Mouse (Mus musculus) forebrain, embryonic 15.5 days (tissue): ENCODE results near the gene Cmas. TPM values are rescaled to one million over a fixed set of nuclear protein-coding genes. Genes with fewer than 3 reads are reported as not detected.

Experiments
- ATAC-seq: fragments of 200-750 bp; cut with Nextera tagmentation; replicated peaks from 2 replicates; pipeline ENCODE4 v1.8.0; 2017; ENCODE audit warnings: mild to moderate bottlenecking, moderate TSS enrichment, moderate library complexity
- H3K27ac ChIP-seq: fragments of 300-500 bp; sonication (generic); replicated peaks from 2 replicates; pipeline ENCODE4 v1.5.1; 2015; ENCODE audit warnings: mild to moderate bottlenecking, inconsistent platforms
- H3K27me3 ChIP-seq: fragments of 300-500 bp; sonication (generic); 2 replicates; pipeline ENCODE4 v1.6.1; 2015; ENCODE audit warnings: inconsistent platforms
- H3K36me3 ChIP-seq: fragments of 300-500 bp; sonication (generic); 2 replicates; pipeline ENCODE4 v1.6.1; 2015; ENCODE audit warnings: mild to moderate bottlenecking, inconsistent platforms
- H3K4me1 ChIP-seq: fragments of 300-500 bp; sonication (generic); 2 replicates; pipeline ENCODE4 v1.6.1; 2015; ENCODE audit warnings: inconsistent platforms
- H3K4me2 ChIP-seq: fragments of 300-500 bp; sonication (generic); replicated peaks from 2 replicates; pipeline ENCODE4 v1.6.1; 2015; ENCODE audit warnings: mild to moderate bottlenecking, inconsistent platforms
- H3K4me3 ChIP-seq: fragments of 300-500 bp; sonication (generic); 2 replicates; pipeline ENCODE4 v1.5.1; 2015; ENCODE audit warnings: mild to moderate bottlenecking, inconsistent platforms
- H3K9ac ChIP-seq: fragments of 300-500 bp; sonication (generic); replicated peaks from 2 replicates; pipeline ENCODE4 v1.6.1; 2015; ENCODE audit warnings: mild to moderate bottlenecking, inconsistent platforms
- H3K9me3 ChIP-seq: fragments of 300-500 bp; sonication (generic); 2 replicates; pipeline ENCODE4 v1.6.1; 2016; ENCODE audit warnings: inconsistent platforms
- WGBS: fragments of 180-500 bp; shearing (Covaris S2); methylation state at CpG from one replicate; pipeline ENCODE4 v1.1.7; 2015; ENCODE audit warnings: mixed read lengths; 5-methylcytosine and 5-hydroxymethylcytosine counted together
- polyA plus RNA-seq: library from polyadenylated mRNA; unstranded; fragments of >200 nt; fragmentation: Nextera tagmentation; extraction: Ambion mirVana; gene quantifications from 2 replicates; pipeline ENCODE4 v1.2.1, GENCODE M21; 2015

The Cmas gene
- polyA plus RNA-seq, 1 experiment from 2014 or later = 160 TPM

GRCm38 (mm10) chr6:142757976-142758375 lies 1.5 kb downstream of the Cmas start:
- peaks cover 24% of the 10 kb centered on the region for H3K4me1 ChIP-seq
- peak overlapping the region; percentile 96 for H3K9ac ChIP-seq
- H3K4me3 ChIP-seq = peak overlapping the region; percentile 99
- WGBS = 91% methylated on average over 6 of the region's 6 CpGs
- H3K36me3 ChIP-seq = no peaks in the 10 kb centered on the region
- peaks cover 17% of the 10 kb centered on the region; the same call in 1 of the 2 replicates for H3K27me3 ChIP-seq
- no peaks in the 10 kb centered on the region for H3K9me3 ChIP-seq
- peak overlapping the region; percentile 72 for H3K4me2 ChIP-seq
- no peak for ATAC-seq
- H3K27ac ChIP-seq = no peak overlapping the region

- no peak for ATAC-seq
- Histone ChIP-seq H3K4me1 (peaks cover 24% of the 10 kb centered on the region), H3K4me2 (0 out of 2 replicates have a peak overlapping the region, but pooled peaks have one; percentile 72), H3K4me3 (no peak overlapping the region), H3K9me3 (no peaks in the 10 kb centered on the region), H3K27ac (no peak overlapping the region), H3K27me3 (peaks cover 17% of the 10 kb centered on the region; the same call in 1 of the 2 replicates), H3K9ac (no peak overlapping the region), H3K36me3 (no peaks in the 10 kb centered on the region)
- WGBS = 91% methylated on average over 6 of the region's 6 CpGs
These were observed 2.1 kb downstream of the Cmas start for GRCm38 (mm10) chr6:142758562-142758961.

- no peak overlapping the region for H3K4me3 ChIP-seq
- peaks cover 12% of the 10 kb centered on the region; the same call in 1 of the 2 replicates for H3K27me3 ChIP-seq
- peaks cover 24% of the 10 kb centered on the region for H3K4me1 ChIP-seq
- H3K9me3 ChIP-seq = no peaks in the 10 kb centered on the region
- H3K27ac ChIP-seq = no peak overlapping the region
- H3K36me3 ChIP-seq = peaks cover 8% of the 10 kb centered on the region; the same call in 1 of the 2 replicates
- no peak for ATAC-seq
- WGBS = 95% methylated on average over 2 of the region's 2 CpGs
- H3K4me2 ChIP-seq = no peak overlapping the region
- H3K9ac ChIP-seq = no peak overlapping the region
These were observed 3.1 kb downstream of the Cmas start for GRCm38 (mm10) chr6:142759633-142760032.

- 50% methylated on average over 2 of the region's 2 CpGs for WGBS
- H3K36me3 ChIP-seq = peaks cover 55% of the 10 kb centered on the region
- H3K27ac ChIP-seq = no peak overlapping the region
- H3K4me3 ChIP-seq = no peak overlapping the region
- peaks cover 4% of the 10 kb centered on the region; the same call in 1 of the 2 replicates for H3K4me1 ChIP-seq
- H3K27me3 ChIP-seq = no peaks in the 10 kb centered on the region
- H3K9me3 ChIP-seq = no peaks in the 10 kb centered on the region
- H3K4me2 ChIP-seq = no peak overlapping the region
- ATAC-seq = no peak
- no peak overlapping the region for H3K9ac ChIP-seq
These were observed 8.4 kb downstream of the Cmas start for GRCm38 (mm10) chr6:142764933-142765332.

- H3K4me3 ChIP-seq = no peak overlapping the region
- H3K27ac ChIP-seq = no peak overlapping the region
- no peak for ATAC-seq
- H3K4me2 ChIP-seq = no peak overlapping the region
- H3K27me3 ChIP-seq = no peaks in the 10 kb centered on the region
- H3K9me3 ChIP-seq = no peaks in the 10 kb centered on the region
- H3K36me3 ChIP-seq = peaks cover 73% of the 10 kb centered on the region
- 86% methylated on average over 9 of the region's 9 CpGs for WGBS
- no peak overlapping the region for H3K9ac ChIP-seq
- H3K4me1 ChIP-seq = no peaks in the 10 kb centered on the region
These were observed 10.8 kb downstream of the Cmas start for GRCm38 (mm10) chr6:142767305-142767704.

- Histone ChIP-seq H3K27ac (no peak overlapping the region), H3K9me3 (no peaks in the 10 kb centered on the region), H3K4me1 (no peaks in the 10 kb centered on the region), H3K9ac (no peak overlapping the region), H3K4me2 (no peak overlapping the region), H3K27me3 (no peaks in the 10 kb centered on the region), H3K36me3 (peaks cover 86% of the 10 kb centered on the region), H3K4me3 (no peak overlapping the region)
- no peak for ATAC-seq
- WGBS = 86% methylated on average over 3 of the region's 3 CpGs
These were observed 13.4 kb downstream of the Cmas start for GRCm38 (mm10) chr6:142769896-142770295.

GRCm38 (mm10) chr6:142771643-142772042 lies 15.2 kb downstream of the Cmas start:
- Histone ChIP-seq H3K27ac (no peak overlapping the region), H3K27me3 (no peaks in the 10 kb centered on the region), H3K4me3 (no peak overlapping the region), H3K4me2 (no peak overlapping the region), H3K9ac (no peak overlapping the region), H3K36me3 (peaks cover 72% of the 10 kb centered on the region), H3K4me1 (no peaks in the 10 kb centered on the region), H3K9me3 (no peaks in the 10 kb centered on the region)
- no peak for ATAC-seq
- WGBS = 96% methylated on average over 4 of the region's 4 CpGs

GRCm38 (mm10) chr6:142773566-142773965 lies 17.1 kb downstream of the Cmas start:
- Histone ChIP-seq H3K4me2 (no peak overlapping the region), H3K4me1 (no peaks in the 10 kb centered on the region), H3K36me3 (peaks cover 54% of the 10 kb centered on the region), H3K9ac (no peak overlapping the region), H3K27ac (no peak overlapping the region), H3K27me3 (no peaks in the 10 kb centered on the region), H3K9me3 (no peaks in the 10 kb centered on the region), H3K4me3 (no peak overlapping the region)
- WGBS = 89% methylated on average over 5 of the region's 5 CpGs
- no peak for ATAC-seq

- no peak overlapping the region for H3K27ac ChIP-seq
- H3K27me3 ChIP-seq = no peaks in the 10 kb centered on the region
- 88% methylated on average over 4 of the region's 4 CpGs for WGBS
- H3K36me3 ChIP-seq = peaks cover 29% of the 10 kb centered on the region
- ATAC-seq = no peak
- no peak overlapping the region for H3K4me3 ChIP-seq
- no peaks in the 10 kb centered on the region for H3K9me3 ChIP-seq
- peaks cover 25% of the 10 kb centered on the region for H3K4me1 ChIP-seq
- no peak overlapping the region for H3K4me2 ChIP-seq
- H3K9ac ChIP-seq = no peak overlapping the region
These were observed 20.4 kb downstream of the Cmas start for GRCm38 (mm10) chr6:142776935-142777334.

- H3K27ac ChIP-seq = peak overlapping the region; percentile 29; the same call in 1 of the 2 replicates
- ATAC-seq = peak; percentile 41; the same call in 1 of the 2 replicates
- no peak overlapping the region for H3K4me2 ChIP-seq
- H3K9ac ChIP-seq = no peak overlapping the region
- H3K4me1 ChIP-seq = peaks cover 25% of the 10 kb centered on the region
- WGBS = 50% methylated on average over 11 of the region's 11 CpGs
- no peaks in the 10 kb centered on the region for H3K9me3 ChIP-seq
- H3K4me3 ChIP-seq = no peak overlapping the region
- 0 out of 2 replicates have a peak, but pooled peaks cover 3% of the 10 kb centered on the region for H3K27me3 ChIP-seq
- peaks cover 6% of the 10 kb centered on the region; the same call in 1 of the 2 replicates for H3K36me3 ChIP-seq
These were observed 22.7 kb downstream of the Cmas start for GRCm38 (mm10) chr6:142779045-142779811.

GRCm38 (mm10) chr6:142779812-142780573 lies 23.5 kb downstream of the Cmas start:
- Histone ChIP-seq H3K27me3 (0 out of 2 replicates have a peak, but pooled peaks cover 3% of the 10 kb centered on the region), H3K4me1 (peaks cover 25% of the 10 kb centered on the region), H3K36me3 (peaks cover 3% of the 10 kb centered on the region; the same call in 1 of the 2 replicates), H3K9me3 (no peaks in the 10 kb centered on the region), H3K4me2 (no peak overlapping the region), H3K27ac (peak overlapping the region; percentile 29; the same call in 1 of the 2 replicates), H3K9ac (no peak overlapping the region), H3K4me3 (no peak overlapping the region)
- 31% methylated on average over 14 of the region's 14 CpGs for WGBS
- ATAC-seq = peak; percentile 86

- Histone ChIP-seq H3K4me1 (peaks cover 25% of the 10 kb centered on the region), H3K27ac (0 out of 2 replicates have a peak overlapping the region, but pooled peaks have one; percentile 29)
These were observed 24.1 kb downstream of the Cmas start for GRCm38 (mm10) chr6:142780574-142781033.

More at GRCm38 (mm10) chr6:142780574-142781033, 24.1 kb downstream of the Cmas start:
- Histone ChIP-seq H3K36me3 (peaks cover 1% of the 10 kb centered on the region; the same call in 1 of the 2 replicates), H3K4me2 (no peak overlapping the region), H3K27me3 (0 out of 2 replicates have a peak, but pooled peaks cover 3% of the 10 kb centered on the region), H3K4me3 (no peak overlapping the region), H3K9ac (no peak overlapping the region), H3K9me3 (no peaks in the 10 kb centered on the region)
- 12% methylated on average over 4 of the region's 4 CpGs for WGBS
- peak; percentile 70 for ATAC-seq
